Mouse (Mus musculus): ENCODE measurements around the gene Opcml.

- no peak for TF ChIP-seq CTCF (IDR thresholded peaks at IDR 0.05; ENCODE audit: low read depth, low read length)
- no peak for TF ChIP-seq TAL1 (conservative IDR thresholded peaks at IDR 0.05; ENCODE audit: low read depth, low read length)
- TF ChIP-seq POLR2AphosphoS5 (IDR thresholded peaks at IDR 0.05; ENCODE audit: insufficient replicate concordance, low read depth, low read length) = no peak
- TF ChIP-seq GATA1 (IDR thresholded peaks at IDR 0.05; ENCODE audit: borderline replicate concordance, low read length) = no peak
These were observed 924.0 kb downstream of the Opcml start for GRCm38 (mm10) chr9:28714544-28714943.

All from G1E (cell line).